Mouse (Mus musculus): ENCODE measurements around the gene Gm47955. TPM values are rescaled to one million over a fixed set of nuclear protein-coding genes. Genes with fewer than 3 reads are reported as not detected.
"Not testable (repeated sequence)": the region's sequence is repeated elsewhere in the genome, so short reads cannot be mapped to it uniquely, and the experiment has no call there.

Gene Gm47955
- total RNA-seq, 2 experiments from 2014 or later, result not detected

DNA sequence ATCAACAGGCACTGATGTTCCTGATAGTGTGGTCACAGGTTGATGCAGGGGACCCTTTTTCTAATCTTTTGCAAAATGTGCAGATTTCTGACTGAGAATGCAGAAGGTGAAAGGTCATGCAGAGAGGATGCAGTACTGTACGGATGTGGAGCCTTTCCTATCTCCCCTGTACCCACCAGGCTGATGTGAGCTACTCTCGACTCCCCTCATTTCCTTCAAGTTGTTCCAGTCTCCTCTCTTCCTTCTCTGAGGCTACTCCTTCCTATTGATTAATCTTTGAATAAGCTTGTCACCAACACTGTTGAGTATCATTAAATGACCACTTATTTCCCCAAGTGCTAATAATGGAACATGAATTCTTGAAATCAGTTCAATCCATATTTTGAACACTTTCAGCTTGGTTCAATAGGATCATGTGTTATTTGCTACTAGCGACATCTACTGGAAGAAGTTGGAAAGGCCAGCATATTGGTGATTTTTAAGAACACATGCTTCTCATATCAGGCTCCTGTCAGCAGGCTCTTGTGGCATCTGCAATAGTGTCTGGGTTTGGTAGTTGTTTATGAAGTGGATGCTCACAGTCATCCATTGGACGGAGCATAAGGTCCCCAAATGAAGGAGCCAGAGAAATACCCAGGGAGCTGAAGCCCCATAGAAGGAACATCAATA, 27.6 kb downstream of the Gm47955 start:
- peak in 1 of 2 experiments; percentile 75 for DNase-seq (ENCODE audit: extremely low spot score in 1 of 2, low spot score in 2 of 2)
- intact Hi-C loops (cut with DNase I), result loop anchor here (2.0 to 10.0 kb wide), 2 partner anchors 201 to 433 kb away; no protein-coding TSS in a partner anchor

DNA sequence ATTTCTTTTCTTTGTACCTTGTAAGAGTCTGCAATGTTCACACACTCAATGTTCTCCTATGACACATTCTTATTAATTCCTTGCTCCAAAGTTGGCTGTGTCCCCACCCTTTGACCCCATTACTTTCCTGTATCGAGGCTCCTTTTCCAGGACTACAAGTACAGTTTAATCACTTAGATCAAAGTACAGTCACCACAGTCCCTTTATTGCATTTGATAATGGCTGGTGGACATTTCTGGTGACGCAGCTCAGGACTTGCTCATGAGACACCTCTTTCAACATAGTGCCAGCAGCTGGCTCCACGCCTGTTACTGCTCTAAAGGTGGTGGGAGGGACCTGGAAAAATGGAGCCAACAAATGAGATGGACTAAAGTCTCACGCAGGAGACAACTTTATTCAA, 31.0 kb downstream of the Gm47955 start:
- intact Hi-C loops (cut with DNase I), result no loop called here
- DNase-seq (ENCODE audit: extremely low spot score in 1 of 2, low spot score in 2 of 2), result no peak

DNA sequence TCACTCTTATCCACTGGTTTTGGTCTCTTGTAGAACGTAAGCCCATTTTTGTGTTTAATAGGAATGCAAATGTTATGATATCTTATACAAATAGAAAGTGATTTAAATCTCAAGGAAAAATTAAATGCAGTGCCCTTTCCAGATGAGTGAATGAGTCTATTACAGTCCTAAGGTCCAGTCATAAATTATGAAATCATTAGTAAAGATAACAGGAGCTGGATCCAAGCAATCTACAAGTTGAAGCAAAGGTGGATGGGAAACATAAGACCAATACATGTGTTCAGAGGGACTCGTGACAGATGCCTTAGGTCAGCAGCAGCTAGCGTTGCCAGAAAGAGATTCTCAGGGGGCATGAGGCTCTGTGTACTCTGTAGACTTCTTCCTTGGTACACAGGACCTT, 31.5 kb downstream of the Gm47955 start:
- DNase-seq (ENCODE audit: extremely low spot score in 1 of 2, low spot score in 2 of 2), result no peak
- intact Hi-C loops (cut with DNase I), result no loop called here

DNA sequence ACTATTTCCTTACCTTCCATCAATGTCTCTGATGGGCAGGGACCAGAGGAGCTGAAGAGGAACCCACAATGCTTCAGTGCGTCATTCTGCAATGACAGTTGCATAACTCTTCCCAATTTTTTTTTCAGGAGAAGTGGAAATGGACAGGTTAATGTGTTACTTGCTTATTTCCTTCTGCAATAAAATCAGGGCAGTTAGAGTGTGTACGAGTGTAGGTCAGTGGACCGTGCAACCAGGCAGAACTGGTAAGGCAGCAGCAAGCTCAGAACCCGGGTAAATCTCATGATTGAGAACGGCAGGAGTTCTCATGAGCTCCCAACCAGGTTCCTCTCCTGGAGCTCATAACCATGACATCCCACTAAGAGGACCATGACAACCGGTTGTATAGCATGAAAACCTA, 32.0 kb downstream of the Gm47955 start:
- intact Hi-C loops (cut with DNase I), result no loop called here

DNA sequence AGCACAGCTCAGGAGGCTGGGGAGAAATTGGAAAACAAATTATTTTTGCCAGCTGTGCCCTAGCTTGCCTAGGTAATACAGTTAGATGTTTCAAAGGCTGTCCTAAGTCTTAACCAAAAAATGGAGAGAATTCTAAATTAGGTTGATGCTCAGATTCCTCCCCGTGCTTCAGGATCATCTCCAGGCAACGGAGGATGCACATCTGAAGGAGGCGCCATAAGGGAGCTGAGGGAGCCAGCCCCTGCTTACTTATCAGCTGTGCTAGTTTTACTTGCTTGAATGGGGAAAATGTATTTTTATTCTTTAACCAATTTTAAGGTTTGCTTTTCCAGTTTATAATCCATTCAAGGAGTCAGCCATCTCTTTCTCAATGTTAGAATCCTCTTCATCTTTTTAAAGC, 33.9 kb downstream of the Gm47955 start:
- no peak for DNase-seq (ENCODE audit: extremely low spot score in 1 of 2, low spot score in 2 of 2)

More for the DNA sequence above, 32.0 kb downstream of the Gm47955 start:
- no peak for DNase-seq (ENCODE audit: extremely low spot score in 1 of 2, low spot score in 2 of 2)

DNA sequence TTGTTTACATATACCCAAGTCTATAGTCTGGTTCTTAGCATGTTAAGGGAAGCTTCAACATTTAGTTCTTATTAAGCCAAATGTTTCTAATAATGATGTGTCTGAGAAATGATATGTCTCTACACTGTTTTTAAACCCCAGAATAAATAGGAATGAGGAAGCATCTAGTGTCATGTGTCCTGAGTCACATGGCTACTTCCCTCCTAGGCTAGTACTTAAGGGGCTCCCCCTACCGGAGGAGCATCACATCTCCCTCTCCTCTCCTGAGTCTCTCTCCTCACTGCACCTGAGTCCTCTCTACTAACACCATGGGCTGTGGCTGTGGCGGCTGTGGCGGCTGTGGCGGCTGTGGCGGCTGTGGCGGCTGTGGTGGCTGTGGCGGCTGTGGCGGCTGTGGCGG, 40.2 kb downstream of the Gm47955 start, which contains the start of gene Gm47959:
TSS of gene Gm47959 (plus strand) at position 243 of the 400 bp plus-strand sequence.
- intact Hi-C loops (cut with DNase I); DNase-seq (ENCODE audit: extremely low spot score in 1 of 2, low spot score in 2 of 2): not testable (repeated sequence)

More for the DNA sequence above, 33.9 kb downstream of the Gm47955 start:
- intact Hi-C loops (cut with DNase I), result no loop called here

DNA sequence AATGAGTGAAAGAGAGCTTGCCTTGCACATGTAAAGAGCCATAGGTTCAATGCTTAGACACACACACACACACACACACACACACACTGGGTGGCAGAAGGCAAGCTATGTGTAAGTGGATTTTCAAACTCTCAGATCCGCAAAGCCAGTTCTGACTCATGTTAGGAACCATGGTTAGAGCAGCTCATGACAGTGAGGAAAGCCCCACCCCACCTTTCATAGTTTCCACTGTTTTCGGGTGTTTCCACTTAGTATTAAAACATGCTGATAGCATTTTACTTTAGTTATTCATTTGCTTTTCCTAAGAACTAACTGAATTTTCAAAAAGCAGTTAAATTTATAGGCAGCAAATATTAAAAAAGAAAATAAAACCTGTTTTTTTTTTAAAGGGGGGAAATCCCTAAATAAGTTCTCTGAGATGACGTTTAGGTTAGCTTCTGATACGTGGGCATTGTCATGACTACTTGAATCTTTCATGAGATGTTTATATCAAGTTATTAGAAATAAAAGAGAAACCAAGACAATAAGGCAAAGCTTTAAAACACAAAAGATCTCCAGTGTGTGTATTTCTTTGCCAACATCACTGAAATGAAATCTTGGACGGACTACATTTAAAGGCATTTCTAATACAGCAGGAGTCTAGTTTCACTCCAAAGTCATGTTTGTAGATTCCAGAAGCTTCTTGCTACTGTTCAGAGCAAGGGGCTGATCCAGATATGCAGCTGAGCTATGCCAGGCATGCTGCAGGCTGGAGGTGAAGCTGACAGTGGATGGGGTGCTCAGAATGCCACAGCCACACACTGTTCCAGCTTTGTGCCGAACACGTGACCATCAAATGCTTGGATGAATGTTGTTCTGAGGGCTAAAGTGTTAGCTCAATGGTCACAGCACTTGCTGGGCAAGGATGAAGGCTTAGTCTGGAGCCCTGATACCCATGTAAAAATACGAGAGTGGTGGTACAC, 46.4 kb downstream of the Gm47955 start:
- no peak for DNase-seq (ENCODE audit: extremely low spot score in 1 of 2, low spot score in 2 of 2)
- intact Hi-C loops (cut with DNase I), result no loop called here

DNA sequence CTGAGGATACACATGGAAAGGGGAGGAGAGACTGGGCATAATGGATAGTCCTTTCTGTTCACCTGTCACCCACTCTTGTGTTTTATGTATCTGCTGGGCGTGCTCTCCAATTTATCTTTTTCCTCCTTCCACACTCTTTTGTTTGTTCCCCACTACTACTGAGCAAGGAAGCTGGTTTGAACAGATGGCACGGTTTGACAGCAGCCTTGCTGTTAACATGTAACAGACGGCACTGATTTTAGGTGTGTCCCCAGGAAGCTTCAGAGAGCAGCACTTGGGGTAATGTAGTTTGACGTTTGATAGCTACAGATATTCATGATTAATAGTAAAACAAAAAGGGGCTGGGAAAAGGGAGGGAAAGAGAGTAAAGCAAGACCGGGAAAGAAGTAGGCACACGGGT, 47.4 kb downstream of the Gm47955 start:
- no peak for DNase-seq (ENCODE audit: extremely low spot score in 1 of 2, low spot score in 2 of 2)
- intact Hi-C loops (cut with DNase I), result no loop called here

Other genes starting within 250 kb of the Gm47955 start
- 100 to 1,000 TPM; 291 to 295 TPM for gene Mff, start 235.4 kb upstream of the Gm47955 start, total RNA-seq (2021)
- gene Tm4sf20, start 191.8 kb upstream of the Gm47955 start, total RNA-seq (2021), result not detected
- gene Gm47791, start 189.0 kb upstream of the Gm47955 start, total RNA-seq (2021), result not detected
- 10 to 100 TPM; 82.3 to 86.3 TPM for gene Agfg1, start 120.8 kb upstream of the Gm47955 start, total RNA-seq (2021)
- under 1 TPM; 0.47 to 0.73 TPM for gene A030005L19Rik, start 47.0 kb upstream of the Gm47955 start, total RNA-seq (2021)
- gene A030014E15Rik, start 35.4 kb upstream of the Gm47955 start, total RNA-seq (2021), result not detected
- not detected for gene Gm6217, start 28.9 kb upstream of the Gm47955 start, total RNA-seq (2021)
- gene A030003K21Rik, start 16.9 kb upstream of the Gm47955 start, total RNA-seq (2021), result not detected
- gene Gm7544, start 4.3 kb upstream of the Gm47955 start, total RNA-seq (2021), result not detected
- not detected for gene Gm47959, start 40.3 kb downstream of the Gm47955 start, total RNA-seq (2021)
- 1 to 10 TPM; 1.4 to 1.7 TPM for gene Slc19a3, start 78.2 kb downstream of the Gm47955 start, total RNA-seq (2021)
- gene Krtap28-10, start 82.2 kb downstream of the Gm47955 start, total RNA-seq (2021), result not detected
- not detected for gene Gm47969, start 84.6 kb downstream of the Gm47955 start, total RNA-seq (2021)
- gene A030005K14Rik, start 99.1 kb downstream of the Gm47955 start, total RNA-seq (2021), result not detected
- not detected for gene Krtap28-13, start 100.6 kb downstream of the Gm47955 start, total RNA-seq (2021)
- gene Ccl20, start 156.5 kb downstream of the Gm47955 start, total RNA-seq (2021), result not detected
- under 1 TPM in 1 of 2 experiments, not detected in 1; 0.41 TPM for gene Daw1, start 199.5 kb downstream of the Gm47955 start, total RNA-seq (2021)

Data from left cerebral cortex, postnatal 10 days (tissue).